Mouse (Mus musculus) cortical plate, adult 2 months (tissue): ENCODE data around the gene Slc5a6.

Source experiments
- CTCF ChIP-seq: fragments of 200-500 bp; IDR thresholded peaks from 2 replicates; pipeline ENCODE4 v1.5.1; 2011; ENCODE audit warnings: mild to moderate bottlenecking, control low read depth, low read length; ENCODE audit not compliant: insufficient read depth; ENCODE audit errors: extremely low read depth
- POLR2A ChIP-seq: fragments of 200-500 bp; IDR thresholded peaks from 2 replicates; pipeline ENCODE4 v1.6.1; 2011; ENCODE audit warnings: mild to moderate bottlenecking, low read length, control low read depth; ENCODE audit not compliant: insufficient read depth; ENCODE audit errors: extremely low read depth

DNA sequence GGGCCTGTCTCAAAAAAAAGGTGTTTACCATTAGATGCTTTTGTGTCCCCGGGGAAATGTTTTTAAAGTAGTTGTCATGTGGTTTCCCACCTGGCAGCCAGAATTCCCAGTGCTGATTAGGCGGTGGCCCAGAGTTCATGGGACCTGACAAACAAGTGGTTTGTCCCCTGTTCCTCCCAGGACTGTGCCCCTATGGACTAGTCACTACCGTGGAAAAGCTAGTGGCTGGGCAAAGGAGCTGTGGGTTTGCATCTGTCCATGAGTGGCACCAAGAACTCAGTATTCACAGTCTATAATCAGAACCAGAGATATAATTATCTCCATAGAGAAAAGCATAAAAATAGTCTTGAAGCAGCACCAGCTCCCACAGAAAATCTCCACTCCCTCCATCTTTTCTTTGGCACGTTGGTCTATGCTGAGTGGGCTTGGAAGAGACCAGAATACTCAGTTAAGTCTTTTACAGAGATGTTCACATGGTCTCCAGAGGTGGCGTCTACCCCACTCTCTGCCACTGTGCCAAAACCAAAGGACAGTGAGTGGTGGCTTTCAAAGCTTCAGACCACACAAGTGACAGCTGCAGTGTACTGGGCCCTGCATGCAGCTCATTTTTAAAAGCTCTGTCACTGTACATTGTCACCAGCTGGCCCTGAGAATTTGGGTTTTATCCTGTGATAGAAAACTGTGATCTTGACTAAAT, 55.6 kb downstream of the Slc5a6 start:
- TF ChIP-seq POLR2A, result no peak
- TF ChIP-seq CTCF, result no peak
